Mouse (Mus musculus): Measurements from ENCODE around the gene Mrpl46. TPM values are rescaled to one million over a fixed set of nuclear protein-coding genes. Genes with fewer than 3 reads are reported as not detected.

Mrpl46 gene
- polyA plus RNA-seq, 2 experiments = 29.4 to 58.6 TPM

DNA sequence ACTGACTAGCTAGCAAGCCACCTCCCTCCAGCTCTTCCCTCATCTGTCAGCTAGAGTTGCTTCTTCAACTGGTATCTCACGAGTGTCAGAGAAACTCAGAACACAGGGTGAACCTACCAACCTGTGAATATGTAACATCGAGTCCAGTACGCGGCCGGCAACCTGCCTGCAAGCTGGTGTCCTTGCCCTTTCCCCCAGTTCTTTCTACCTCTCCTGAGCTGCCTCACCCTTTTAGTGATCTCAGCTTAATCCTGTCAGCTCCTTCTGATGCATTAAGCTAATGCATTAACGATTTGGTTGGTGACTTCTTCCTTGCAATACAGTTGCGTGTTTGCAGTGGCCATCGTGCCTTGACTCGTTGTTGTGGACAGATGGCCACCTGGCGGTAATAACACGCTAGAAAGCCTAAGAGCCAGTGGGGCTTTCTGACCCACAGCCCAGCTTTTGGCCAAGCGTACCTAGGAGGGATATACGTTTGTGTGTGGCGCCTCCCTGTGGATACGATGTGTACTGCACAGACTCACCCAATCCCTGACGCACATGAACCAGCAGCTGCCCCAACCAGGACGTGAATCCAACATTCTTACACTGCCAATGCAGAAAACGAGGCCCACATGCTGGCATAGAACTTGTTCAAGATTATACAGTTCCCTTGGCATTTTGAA lies 17.2 kb downstream of the Mrpl46 start:
- H3K9ac ChIP-seq (ENCODE audit: low read depth, low read length, severe bottlenecking) = no peak overlapping the region; the same call in 1 of the 2 replicates
- H3K9me3 ChIP-seq (ENCODE audit: control insufficient read depth, low read length) = no peaks in the 10 kb centered on the region
- H3K4me3 ChIP-seq (replicated peaks; ENCODE audit: low read length) = no peak overlapping the region
- no peaks in the 10 kb centered on the region for H3K36me3 ChIP-seq (ENCODE audit: control insufficient read depth, insufficient read depth, low read length)
- H3K4me1 ChIP-seq (ENCODE audit: control insufficient read depth, insufficient read depth, low read length) = no peaks in the 10 kb centered on the region
- no peak overlapping the region for H3K4me2 ChIP-seq (replicated peaks; ENCODE audit: low read depth, low read length, severe bottlenecking)
- ATAC-seq (ENCODE audit: low FRiP score, low read depth) = peak; percentile 68
- 21% methylated on average over 18 of the region's 18 CpGs for WGBS
- H3K27ac ChIP-seq (replicated peaks; ENCODE audit: low read depth, low read length) = no peak overlapping the region
- no peak for TF ChIP-seq POLR2A (IDR thresholded peaks at IDR 0.05; ENCODE audit: borderline replicate concordance, extremely low read depth, insufficient read depth, insufficient read length)
- H3K27me3 ChIP-seq (ENCODE audit: control insufficient read depth, insufficient read depth, low read length) = no peaks in the 10 kb centered on the region
- DNase-seq (ENCODE audit: low spot score) = peak; percentile 67

DNA sequence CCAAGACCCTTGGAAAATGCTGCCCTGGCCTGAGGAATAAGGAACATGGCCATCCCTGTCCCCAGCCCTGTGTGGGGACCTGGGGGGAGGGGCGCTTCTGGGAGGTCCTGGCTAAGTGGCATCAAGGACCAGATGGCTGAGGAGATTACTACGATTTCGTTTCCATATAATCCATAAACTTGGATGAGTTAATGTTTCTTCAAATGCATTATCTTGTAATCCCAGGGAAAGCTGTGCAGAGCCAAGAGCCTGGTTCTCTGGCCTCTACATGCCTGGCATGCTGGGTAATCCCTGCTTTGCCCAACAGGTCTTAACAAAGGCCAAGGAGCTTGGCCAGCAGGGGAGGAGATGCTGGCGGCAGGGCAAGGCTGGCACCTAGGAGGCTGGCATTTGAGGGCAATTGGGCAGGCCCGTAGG lies 18.1 kb downstream of the Mrpl46 start:
- no peaks in the 10 kb centered on the region for H3K4me1 ChIP-seq (ENCODE audit: control insufficient read depth, insufficient read depth, low read length)
- 72% methylated on average over 5 of the region's 5 CpGs for WGBS
- no peaks in the 10 kb centered on the region for H3K36me3 ChIP-seq (ENCODE audit: control insufficient read depth, insufficient read depth, low read length)
- H3K9ac ChIP-seq (ENCODE audit: low read depth, low read length, severe bottlenecking) = no peak overlapping the region
- no peak overlapping the region for H3K4me3 ChIP-seq (replicated peaks; ENCODE audit: low read length)
- TF ChIP-seq POLR2A (IDR thresholded peaks at IDR 0.05; ENCODE audit: borderline replicate concordance, extremely low read depth, insufficient read depth, insufficient read length) = no peak
- ATAC-seq (ENCODE audit: low FRiP score, low read depth) (no peak), DNase-seq (ENCODE audit: low spot score) (no peak)
- H3K27me3 ChIP-seq (ENCODE audit: control insufficient read depth, insufficient read depth, low read length) = no peaks in the 10 kb centered on the region
- H3K4me2 ChIP-seq (replicated peaks; ENCODE audit: low read depth, low read length, severe bottlenecking) = no peak overlapping the region
- no peak overlapping the region for H3K27ac ChIP-seq (replicated peaks; ENCODE audit: low read depth, low read length)
- H3K9me3 ChIP-seq (ENCODE audit: control insufficient read depth, low read length) = no peaks in the 10 kb centered on the region

DNA sequence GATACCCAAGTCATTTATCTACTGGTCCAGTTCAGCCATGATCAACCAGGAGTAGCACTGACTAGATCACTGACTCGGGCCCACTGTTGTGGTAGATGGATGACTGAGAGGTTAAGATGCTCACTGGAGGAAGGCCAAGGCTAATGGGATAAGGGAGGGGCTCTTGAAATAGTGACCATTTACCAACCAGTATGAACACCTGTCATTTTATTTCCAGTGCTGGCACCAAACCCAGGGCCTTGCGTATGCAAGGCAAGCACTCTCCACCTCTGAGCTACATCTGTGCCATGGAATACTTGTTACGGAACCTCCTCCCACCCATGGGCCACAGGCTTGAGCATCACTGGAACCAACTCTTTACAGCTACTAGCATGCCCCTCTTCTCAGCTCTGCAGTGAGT lies 19.5 kb downstream of the Mrpl46 start:
- no peak overlapping the region for H3K9ac ChIP-seq (ENCODE audit: low read depth, low read length, severe bottlenecking)
- WGBS = 95% methylated on average over 3 of the region's 3 CpGs
- ATAC-seq (ENCODE audit: low FRiP score, low read depth) = no peak
- no peaks in the 10 kb centered on the region for H3K9me3 ChIP-seq (ENCODE audit: control insufficient read depth, low read length)
- no peak for DNase-seq (ENCODE audit: low spot score)
- no peak overlapping the region for H3K4me3 ChIP-seq (replicated peaks; ENCODE audit: low read length)
- no peaks in the 10 kb centered on the region for H3K27me3 ChIP-seq (ENCODE audit: control insufficient read depth, insufficient read depth, low read length)
- TF ChIP-seq POLR2A (IDR thresholded peaks at IDR 0.05; ENCODE audit: borderline replicate concordance, extremely low read depth, insufficient read depth, insufficient read length) = no peak
- H3K36me3 ChIP-seq (ENCODE audit: control insufficient read depth, insufficient read depth, low read length) = no peaks in the 10 kb centered on the region
- H3K27ac ChIP-seq (replicated peaks; ENCODE audit: low read depth, low read length) = no peak overlapping the region
- no peaks in the 10 kb centered on the region for H3K4me1 ChIP-seq (ENCODE audit: control insufficient read depth, insufficient read depth, low read length)
- H3K4me2 ChIP-seq (replicated peaks; ENCODE audit: low read depth, low read length, severe bottlenecking) = no peak overlapping the region

DNA sequence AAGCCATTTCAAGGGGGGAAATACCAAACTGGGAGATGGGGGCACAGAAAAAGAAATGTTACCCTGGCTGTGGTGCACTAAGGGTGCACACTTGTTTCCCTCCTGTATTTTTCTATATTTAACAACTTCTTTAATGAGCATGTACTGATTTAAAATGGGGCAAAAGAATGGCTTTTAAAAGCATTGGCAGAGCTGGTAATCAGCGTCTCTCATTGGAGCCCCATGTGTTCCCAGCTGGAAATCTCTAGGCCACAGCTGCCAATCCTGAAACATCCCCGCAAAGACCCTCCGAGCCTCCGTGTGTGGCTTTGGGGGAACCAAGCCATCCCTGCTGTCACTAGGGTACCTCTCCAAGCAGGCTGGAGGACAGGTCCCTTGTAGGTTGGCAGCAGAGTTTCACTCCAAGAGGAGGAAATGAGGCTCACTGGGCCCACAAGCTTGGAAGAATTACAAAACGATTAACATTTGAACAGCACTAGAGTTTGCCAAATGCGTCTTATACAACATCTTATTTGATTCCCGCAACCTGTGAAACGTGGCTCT lies 28.8 kb downstream of the Mrpl46 start:
- Histone ChIP-seq H3K27ac (replicated peaks; ENCODE audit: low read depth, low read length) (no peak overlapping the region), H3K4me2 (replicated peaks; ENCODE audit: low read depth, low read length, severe bottlenecking) (no peak overlapping the region), H3K9ac (ENCODE audit: low read depth, low read length, severe bottlenecking) (no peak overlapping the region), H3K36me3 (ENCODE audit: control insufficient read depth, insufficient read depth, low read length) (no peaks in the 10 kb centered on the region), H3K4me1 (ENCODE audit: control insufficient read depth, insufficient read depth, low read length) (no peaks in the 10 kb centered on the region), H3K4me3 (replicated peaks; ENCODE audit: low read length) (no peak overlapping the region), H3K27me3 (ENCODE audit: control insufficient read depth, insufficient read depth, low read length) (no peaks in the 10 kb centered on the region), H3K9me3 (ENCODE audit: control insufficient read depth, low read length) (no peaks in the 10 kb centered on the region)
- no peak for ATAC-seq (ENCODE audit: low FRiP score, low read depth)
- TF ChIP-seq POLR2A (IDR thresholded peaks at IDR 0.05; ENCODE audit: borderline replicate concordance, extremely low read depth, insufficient read depth, insufficient read length) = no peak
- no peak for DNase-seq (ENCODE audit: low spot score)
- 57% methylated on average over 8 of the region's 8 CpGs for WGBS

DNA sequence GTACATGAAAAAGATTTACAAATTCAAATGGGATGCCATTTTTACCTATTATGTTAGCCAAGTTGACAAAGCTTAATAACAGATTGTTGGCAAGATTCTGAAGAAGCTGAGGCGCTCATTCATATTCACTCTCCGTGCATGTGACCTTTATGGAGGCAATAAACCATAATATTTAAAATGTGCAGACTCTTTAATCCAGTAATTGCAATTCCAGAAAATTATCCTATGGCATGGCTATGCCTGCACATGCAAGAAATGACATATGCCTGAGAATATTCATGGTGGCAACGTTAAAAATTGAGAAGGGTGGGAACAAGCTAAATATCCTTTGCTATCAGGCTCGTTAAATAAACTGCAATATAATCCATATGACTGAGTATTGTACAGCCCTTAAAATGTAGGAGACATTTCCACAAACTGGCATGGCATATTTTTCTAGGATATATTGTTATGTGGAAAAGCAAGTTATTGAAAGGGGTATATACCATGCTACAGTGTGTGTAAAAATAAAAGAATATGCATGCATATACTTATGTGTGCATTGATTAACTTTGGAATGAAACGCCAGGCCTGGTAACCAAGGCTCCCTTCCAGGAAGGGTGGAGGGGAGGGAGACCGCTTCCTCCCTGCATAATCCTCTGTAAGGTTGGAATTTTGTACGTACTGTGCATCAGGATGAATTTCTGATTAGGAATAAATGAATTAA lies 29.4 kb downstream of the Mrpl46 start:
- no peak overlapping the region for H3K27ac ChIP-seq (replicated peaks; ENCODE audit: low read depth, low read length)
- H3K36me3 ChIP-seq (ENCODE audit: control insufficient read depth, insufficient read depth, low read length) = no peaks in the 10 kb centered on the region
- WGBS = 72% methylated on average over 7 of the region's 7 CpGs
- no peaks in the 10 kb centered on the region for H3K27me3 ChIP-seq (ENCODE audit: control insufficient read depth, insufficient read depth, low read length)
- no peak overlapping the region for H3K9ac ChIP-seq (ENCODE audit: low read depth, low read length, severe bottlenecking)
- no peak overlapping the region for H3K4me2 ChIP-seq (replicated peaks; ENCODE audit: low read depth, low read length, severe bottlenecking)
- no peaks in the 10 kb centered on the region for H3K4me1 ChIP-seq (ENCODE audit: control insufficient read depth, insufficient read depth, low read length)
- DNase-seq (ENCODE audit: low spot score) (no peak), ATAC-seq (ENCODE audit: low FRiP score, low read depth) (no peak)
- no peak for TF ChIP-seq POLR2A (IDR thresholded peaks at IDR 0.05; ENCODE audit: borderline replicate concordance, extremely low read depth, insufficient read depth, insufficient read length)
- no peak overlapping the region for H3K4me3 ChIP-seq (replicated peaks; ENCODE audit: low read length)
- no peaks in the 10 kb centered on the region for H3K9me3 ChIP-seq (ENCODE audit: control insufficient read depth, low read length)
